Mouse (Mus musculus): ENCODE data around the gene Arhgap24.

Gene Arhgap24

DNA sequence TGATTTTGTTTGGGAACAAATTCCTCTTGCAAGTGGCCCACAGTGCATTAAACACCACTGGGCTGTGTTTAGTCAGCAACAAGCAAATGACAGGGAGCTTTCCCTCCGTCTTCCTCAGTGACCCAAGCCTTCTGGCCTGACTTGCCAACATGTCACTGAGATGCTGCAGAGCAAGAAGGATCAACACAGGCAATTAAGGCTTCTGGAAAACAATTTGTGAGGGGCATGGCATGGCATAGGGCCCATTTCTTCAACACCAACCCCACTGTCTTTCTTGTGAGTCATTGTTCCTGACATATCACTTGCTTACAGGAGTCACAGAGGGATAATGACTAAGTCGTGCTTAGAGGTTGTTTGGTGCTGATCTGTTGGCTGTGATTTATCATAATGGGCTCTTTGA is 196.0 kb downstream of the Arhgap24 start:
- DNase-seq = no peak

DNA sequence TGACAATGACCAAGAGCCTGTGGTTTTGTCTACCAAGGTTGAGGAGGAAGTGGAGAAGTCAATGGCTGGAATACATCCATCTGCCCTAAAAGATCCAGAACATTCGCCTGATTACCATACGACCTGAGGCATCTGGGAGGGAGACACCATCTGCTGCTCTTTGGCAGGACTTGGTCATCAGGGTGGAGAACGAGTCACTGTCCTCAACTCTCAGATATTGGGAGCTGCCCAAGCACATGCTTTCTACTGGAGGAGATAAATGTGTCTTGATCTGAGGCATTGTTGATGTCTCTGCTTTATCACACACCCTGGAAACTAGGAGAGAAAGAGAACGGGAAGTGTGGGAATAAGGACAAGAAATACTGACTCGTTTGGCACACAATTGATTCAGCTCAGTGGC is 206.5 kb downstream of the Arhgap24 start:
- DNase-seq = no peak

DNA sequence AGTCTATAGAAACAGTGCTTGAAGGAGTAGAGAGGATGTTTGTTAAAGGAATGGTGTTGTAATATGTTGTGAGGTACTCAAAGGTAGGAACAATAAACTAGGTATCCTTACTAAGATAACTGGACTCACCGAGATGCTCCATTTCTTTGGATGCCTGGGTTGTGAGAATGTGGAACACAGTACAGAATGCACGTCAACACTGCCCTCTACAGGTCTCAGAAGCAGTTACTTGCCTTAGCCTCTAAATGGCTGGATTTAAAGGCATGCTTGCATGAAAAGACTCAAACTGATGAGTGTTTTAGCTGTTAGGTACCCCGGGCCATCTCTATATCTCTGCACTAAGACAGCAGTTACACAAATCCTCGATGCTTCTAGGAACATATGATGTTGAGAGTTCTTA is 211.3 kb downstream of the Arhgap24 start:
- peak; percentile 73 to 80 for DNase-seq

DNA sequence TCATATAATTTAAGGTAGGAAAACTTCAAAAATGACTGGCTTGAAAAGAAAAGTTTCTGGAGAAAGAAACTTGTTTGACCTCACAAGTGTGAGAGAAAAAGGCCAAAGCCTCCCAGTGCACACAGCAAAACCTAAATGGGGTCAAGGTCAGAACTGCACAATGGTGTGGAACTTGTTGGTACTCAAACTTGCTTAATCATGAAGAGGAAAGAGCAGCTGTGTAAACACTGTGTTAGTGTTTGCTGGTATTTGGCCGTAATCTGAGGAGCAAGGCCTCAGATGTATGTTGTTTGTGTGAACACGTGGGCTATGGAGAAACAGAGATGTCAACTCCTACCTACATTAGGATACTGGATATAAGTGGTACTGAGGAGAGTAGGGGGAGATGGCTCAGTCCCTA is 212.0 kb downstream of the Arhgap24 start:
- DNase-seq = no peak

DNA sequence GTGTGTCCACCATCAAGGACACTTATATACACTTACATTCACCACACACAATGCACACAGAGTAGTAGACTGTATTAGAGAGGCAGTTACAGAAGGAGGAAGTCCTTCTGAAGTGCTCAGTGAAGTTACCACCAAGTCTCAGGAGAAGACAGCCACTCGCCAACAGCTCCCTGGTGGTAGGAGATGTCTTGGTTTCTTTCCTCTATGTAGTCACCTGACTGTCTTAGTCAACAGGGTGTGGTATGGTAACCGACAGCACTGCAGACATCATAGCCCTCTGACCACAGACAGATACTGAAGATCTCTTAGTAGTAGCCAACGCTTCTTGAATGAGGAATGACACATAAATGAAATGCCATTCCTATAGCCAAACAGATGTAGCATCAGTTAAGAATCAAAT is 212.7 kb downstream of the Arhgap24 start:
- no peak for DNase-seq

DNA sequence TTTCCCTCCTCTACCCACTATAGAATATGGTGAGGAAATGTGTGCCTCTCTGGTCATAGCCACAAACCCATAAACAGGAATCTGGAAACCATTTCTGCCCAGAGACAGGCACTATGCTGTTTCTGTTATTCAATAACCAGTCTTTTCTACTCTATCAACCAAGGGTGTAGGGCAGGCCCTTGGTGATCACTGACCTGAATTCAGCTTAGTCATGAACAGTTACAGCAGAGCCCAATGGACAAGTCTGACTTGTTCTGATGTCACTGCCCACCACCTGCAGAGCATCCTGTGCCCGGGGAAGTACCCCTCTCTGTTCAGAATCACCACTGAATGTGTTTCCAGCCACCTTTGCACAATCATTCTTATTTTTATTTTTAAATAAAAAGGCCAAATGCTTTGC is 216.6 kb downstream of the Arhgap24 start:
- DNase-seq = peak; percentile 66 to 86

DNA sequence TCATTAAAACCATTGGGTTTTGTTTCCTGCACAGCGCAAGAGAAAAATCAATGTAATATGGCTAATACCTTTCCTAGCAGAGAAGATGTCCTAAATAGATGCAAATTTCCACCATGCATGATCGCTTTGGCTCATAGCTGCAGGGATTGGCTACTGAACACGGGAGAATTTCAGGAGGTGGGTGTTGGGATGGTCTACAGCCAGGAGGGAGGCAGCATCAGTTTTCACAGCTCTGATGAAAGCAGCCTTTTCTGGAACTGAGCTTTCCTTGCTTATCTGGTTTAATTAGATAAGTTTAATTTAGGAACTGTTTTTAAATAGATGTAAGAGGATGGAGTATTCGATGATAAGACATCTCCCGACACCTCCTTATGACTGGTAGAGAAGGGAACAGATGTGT is 217.2 kb downstream of the Arhgap24 start:
- DNase-seq = no peak

DNA sequence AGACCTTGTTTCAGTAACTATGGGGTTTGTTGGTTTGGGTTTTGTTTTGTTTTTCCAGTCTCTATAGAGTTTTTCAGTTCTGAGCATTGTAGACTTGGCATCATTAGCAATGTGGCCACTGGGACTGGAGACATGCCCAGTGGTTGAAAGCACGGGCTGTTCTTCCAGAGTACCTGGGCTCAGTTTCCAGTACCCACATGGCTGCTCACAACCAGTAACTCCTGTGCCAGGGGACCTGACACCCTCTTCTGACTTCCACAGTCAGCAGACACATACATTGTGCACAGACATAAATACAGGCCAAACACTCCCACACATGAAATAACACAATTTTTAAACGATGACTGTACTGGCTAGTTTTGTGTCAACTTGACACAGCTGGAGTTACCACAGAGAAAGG is 217.7 kb downstream of the Arhgap24 start:
- peak; percentile 48 to 57 for DNase-seq

DNA sequence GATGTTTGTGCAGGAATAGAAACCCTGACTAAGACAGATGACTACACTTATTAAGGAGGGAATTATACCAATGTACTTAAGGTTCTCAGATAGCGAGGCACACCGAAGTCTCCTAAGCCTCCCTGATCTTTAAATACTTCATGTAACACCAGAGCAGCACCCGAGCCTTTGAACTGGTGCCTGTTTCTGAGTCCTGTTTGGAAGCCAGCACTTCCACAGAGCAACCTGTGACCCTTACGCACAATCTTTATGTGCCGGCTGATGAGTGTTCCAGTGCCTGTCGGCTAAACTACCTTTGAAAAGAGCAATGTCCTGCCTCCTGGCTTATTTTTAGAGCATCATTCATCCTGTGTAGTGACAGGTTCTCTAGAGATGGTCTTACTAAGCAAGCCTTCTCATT is 221.4 kb downstream of the Arhgap24 start:
- no peak for DNase-seq

DNA sequence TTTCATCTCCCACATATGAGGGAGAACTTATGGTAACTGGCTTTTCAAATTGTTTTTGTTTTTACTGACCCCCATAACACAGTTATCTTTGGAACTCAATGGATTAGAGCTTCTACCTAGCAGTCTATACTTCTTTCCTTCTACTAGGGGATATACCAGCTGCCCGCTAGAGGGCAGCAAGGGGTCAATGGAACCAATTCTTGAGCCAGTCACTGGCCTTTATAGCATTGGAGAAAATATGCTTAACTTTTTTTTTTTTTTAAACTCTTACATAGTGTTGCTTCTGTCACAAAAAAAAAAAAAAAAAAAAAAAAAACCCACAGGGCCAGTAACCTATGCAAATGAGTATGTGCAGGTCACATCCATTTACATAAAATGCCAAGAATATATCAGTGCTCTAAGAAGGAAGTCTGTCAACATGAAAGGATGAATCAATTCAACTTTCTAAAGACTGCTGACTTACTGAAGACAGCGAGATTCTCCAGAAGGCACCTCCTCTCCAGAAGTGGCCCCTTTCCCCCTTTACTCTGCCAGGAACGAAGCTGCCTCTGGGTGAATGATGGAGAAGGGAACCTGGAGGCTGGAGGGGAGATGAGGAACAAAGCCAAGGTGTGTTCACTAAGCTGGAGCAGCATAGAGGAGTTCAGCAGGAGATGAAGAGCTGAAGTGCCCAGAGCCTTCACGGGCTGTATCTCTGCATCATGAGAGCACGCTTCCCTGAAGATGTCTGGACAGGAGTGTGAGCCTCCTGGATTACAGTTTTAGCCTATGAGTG is 222.3 kb downstream of the Arhgap24 start:
- DNase-seq = peak; percentile 72 to 93

DNA sequence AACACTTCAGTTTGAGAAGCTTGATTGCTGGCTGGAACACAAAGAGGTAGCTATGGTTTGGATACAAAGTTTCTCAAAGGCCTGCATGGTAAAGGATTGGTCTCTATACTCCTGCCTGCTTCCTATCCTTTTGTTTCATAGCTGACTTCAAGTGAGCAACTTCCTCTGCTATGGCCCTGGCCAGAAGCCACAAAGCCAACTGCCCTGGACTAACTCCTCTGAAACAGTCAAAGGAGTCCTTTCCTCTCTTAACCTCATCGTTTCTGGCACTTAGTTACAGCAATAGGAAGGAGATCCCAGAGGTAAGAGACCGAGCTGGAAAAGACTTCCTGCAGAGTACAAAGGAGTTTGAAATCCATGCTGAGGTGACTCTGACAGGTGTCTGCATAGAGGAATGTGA is 224.0 kb downstream of the Arhgap24 start:
- DNase-seq = peak in 1 of 2 experiments; percentile 57

DNA sequence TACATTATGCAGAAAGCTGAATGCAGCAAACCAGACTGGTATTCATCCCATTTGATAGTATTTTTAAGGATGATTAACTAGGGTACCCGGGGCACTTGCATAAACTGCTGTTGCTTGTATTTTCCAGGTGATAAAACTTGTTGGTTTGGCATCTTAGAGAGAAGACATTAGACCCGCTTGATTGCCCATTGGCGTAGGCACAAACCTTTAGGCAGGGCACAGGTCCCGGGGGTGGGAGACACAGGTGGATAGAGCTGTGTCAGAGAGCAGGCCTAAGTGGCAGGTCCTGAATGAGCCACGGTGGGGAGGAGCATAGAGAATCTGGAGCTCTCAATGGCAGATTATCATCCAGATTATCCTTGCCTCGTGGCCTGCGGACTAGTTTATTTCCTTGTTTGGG is 229.1 kb downstream of the Arhgap24 start:
- DNase-seq = peak; percentile 73 to 84

DNA sequence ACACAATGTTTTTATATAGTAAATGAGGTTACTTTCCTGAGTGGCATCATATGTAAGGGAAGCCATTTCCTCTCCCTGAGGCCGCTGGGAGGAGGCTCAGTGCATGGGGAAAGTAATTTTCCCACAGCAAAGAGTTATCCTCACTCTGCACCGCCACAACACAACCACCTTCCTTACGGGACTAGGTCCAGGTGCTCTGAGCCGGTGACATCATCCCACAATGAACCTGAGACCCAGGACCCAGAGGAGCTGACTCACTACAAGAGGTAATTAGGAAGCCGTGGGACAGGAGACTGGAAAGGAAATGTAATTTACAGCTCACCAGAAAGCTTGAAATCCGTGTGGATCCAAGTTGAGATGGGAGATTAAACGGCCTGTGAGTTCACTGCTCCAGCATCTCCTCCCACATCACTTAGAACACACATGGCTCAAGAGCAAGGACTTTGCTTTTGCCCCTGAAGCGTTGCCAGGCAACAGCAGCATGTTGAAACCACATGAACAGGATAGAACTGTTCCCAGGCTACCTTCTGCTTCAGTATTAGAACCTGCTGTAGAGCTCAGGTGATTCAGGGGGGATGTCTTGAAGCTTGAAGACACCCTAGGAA is 238.3 kb downstream of the Arhgap24 start:
- DNase-seq = peak; percentile 58 to 60

DNA sequence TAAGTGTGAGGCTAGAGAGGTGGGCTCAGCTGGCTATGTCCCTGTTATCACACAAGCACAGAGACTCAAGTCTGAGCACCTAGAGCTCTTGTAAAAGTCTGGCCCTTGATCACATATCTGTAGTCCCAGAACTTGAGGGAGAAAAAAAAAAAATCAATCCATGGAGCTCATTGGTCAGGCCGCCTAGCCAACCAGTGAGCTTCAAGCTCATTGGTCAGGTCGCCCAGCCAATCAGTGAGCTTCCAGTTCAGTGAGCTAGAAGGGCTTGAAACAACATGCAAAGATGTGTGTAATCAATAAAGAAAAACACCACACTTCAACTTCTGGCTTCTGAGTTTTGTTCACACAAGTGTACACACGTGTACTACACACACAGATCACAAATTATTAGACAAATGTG is 242.4 kb downstream of the Arhgap24 start:
- no peak for DNase-seq

DNA sequence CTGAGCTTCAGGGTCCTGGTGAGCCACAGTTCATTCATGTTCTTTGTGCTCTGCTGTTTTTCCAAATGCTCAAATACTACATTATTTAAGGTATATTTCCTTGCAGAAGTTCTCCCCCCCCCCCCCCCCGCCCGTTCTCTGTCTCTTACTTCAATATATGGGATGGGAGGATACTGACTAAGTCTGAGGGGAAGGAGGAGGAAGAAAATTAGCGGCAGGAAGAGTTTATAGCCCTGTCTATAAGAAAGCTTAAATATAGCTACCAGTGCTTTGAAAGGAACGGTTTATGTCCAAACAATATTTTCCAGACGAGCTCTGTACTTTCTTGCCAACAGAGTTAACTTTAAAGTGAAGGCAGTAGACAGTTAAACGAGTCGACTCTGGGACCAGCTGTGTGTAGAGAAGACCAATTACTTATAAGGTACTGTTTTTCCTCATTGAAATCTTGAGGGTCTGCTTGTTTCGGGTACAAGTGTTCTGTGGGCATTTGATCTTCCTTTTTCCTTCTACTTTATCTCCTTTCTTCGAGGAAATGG is 243.7 kb downstream of the Arhgap24 start:
- DNase-seq = no peak

DNA sequence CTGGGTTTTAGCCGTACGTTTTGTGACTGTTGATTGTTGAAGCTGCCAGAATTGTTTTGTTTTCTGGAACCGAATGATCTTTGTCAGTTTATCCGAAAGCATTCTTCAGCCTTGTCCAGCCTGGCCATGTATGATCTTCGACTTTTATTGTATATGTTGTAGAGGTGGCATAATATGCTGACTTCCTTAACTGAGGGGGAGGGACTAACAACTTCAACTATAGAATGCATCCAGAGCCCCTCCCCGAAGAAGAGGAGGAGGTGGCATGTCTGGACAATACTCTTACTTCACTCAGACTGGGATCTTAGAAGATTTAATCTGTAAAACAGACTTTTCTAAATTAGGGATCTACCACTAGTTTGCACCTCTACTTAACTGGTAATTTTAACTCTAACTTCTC is 244.2 kb downstream of the Arhgap24 start:
- DNase-seq = no peak

DNA sequence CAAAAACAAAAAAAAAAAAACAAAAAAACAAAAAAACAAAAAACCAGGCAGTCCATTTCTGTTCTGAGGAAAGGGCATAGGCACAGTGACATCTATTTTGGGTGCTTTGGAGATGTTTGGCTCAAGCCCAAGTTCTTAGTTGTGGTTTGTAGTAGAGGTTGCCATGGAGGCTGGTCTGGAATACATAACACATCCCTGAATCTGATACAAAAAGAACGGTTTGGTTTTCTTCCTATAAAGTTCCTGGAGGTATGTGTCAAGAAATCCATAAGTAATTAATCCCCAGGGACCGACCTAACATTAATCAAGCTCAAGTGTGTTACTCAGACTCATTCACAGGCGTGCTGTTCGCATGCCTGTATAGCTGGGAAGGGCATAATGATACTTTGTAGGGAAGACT is 245.8 kb downstream of the Arhgap24 start:
- peak in 1 of 2 experiments; percentile 43 for DNase-seq

DNA sequence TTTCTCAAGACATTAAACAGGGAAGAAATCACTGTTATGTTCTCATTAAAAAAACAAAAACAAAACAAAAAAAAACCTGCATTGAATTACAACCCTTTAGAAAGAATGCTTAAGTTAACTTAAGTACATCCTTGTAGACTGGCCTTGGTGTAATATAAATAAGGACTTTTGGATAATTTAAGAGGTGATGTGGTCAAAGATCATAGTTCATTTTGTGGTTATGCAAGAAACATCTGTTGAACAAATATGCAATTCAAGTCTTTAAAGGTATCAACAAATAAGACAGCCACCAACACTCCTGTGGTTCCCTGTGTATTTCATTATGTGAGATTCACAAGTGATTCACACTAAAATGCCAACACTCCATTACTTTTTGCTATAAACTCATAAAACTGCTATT is 247.3 kb downstream of the Arhgap24 start:
- DNase-seq = peak in 1 of 2 experiments; percentile 26

DNA sequence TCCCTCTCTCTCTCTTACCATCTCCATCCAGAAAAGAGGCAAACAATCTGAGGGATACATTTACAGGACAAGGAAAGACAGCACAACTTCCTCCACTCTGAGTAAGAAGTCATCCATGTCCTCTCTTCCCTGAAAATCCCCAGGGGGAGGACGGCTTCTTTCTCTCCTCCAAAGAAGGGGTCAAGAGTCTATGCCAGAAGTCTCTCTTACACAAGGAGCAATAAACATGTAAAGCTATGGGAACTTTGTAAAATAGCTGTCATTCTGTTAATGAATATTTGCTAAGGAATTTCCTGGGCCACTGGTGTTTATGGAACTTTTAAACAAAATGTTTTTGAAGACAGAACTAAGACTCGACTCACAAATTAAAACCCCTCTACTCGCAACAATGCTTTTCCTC is 248.3 kb downstream of the Arhgap24 start:
- DNase-seq = peak; percentile 24 to 69

DNA sequence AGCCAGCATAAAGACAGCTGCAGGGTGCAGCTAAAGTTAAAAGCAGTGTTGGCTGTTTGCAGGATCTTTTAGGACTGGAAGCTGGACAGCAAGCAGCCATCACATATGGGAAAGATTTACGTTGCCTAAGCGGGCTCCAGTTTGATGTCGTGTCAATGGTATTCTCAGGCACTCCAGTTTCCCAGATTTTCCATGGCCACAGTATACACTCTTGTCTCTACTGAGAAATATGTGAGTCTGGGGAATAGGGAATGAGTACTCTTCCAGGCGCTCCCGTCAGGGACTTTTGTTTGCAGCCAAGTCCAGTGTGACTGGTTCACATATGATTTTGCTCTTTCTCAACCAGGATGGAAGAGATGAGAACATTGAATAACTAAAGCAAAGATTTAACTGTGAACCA is 254.9 kb downstream of the Arhgap24 start:
- DNase-seq = no peak

DNA sequence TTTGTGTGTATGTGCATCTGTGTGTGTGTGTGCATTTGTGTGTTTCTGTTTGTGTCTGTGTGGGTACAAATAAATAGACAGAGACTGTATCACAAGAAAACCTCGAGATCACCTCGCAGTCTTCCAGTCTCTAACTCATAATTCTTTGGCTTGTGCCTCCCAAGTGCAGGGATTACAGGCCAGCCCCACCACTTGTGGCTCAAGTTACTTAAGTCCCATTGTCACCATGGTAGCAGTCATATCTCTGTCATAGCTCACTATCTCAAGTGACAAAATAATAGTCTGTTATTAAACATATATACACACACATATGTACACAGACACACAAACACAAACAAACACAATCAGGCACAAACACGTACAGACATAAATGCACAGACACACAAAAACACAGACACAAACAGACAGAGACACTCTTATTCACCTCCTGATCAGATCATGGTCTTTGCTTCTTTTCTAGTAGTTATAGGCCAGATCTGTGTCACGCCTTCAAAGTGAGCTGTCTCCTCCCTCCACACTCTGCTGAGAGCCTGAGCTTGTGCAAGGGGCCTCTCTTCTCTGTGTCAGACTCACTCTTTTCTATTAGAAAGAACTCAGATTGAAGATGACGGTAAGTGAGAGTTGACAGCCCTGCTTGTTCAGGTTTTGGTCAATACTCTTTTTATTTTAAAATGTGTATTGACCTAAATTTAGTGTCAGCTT is 261.5 kb downstream of the Arhgap24 start:
- DNase-seq = no peak

DNA sequence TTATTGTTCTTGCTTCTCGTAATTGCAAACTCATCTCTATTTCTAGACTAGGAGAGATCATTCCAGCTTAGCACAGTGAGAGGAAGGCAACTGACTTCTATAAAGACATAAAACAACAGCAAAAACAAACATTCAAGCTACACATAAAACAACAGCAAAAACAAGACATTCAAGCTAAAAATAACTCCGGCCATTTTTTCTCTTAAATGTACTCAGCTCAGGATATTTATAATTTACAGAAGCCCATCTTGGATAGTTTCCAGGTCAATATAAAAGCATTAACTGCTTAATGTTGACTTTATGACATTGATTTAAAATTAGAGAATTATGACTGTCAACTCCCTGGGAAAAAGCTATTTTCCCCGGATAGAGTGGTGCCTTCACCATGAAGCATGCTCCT is 262.2 kb downstream of the Arhgap24 start:
- DNase-seq = no peak

DNA sequence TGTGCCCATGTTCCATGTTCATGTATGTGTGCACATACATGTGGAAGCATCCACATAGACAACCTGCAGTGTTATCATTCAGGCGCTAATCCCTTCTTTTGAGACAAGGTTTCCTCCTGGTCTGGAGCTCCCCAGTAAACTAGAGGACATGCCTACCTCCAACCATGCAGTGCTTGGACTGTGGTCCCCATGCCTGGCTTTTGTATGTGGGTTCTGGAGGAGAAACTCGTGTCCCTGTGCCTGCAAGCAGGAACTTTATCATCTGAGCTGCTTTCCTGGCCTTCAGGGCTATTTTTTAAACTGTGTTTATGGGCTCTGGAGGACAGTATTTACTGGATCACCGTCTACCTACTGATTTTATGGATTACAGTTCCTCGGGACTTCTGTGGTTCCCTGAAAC is 262.9 kb downstream of the Arhgap24 start:
- DNase-seq = no peak

DNA sequence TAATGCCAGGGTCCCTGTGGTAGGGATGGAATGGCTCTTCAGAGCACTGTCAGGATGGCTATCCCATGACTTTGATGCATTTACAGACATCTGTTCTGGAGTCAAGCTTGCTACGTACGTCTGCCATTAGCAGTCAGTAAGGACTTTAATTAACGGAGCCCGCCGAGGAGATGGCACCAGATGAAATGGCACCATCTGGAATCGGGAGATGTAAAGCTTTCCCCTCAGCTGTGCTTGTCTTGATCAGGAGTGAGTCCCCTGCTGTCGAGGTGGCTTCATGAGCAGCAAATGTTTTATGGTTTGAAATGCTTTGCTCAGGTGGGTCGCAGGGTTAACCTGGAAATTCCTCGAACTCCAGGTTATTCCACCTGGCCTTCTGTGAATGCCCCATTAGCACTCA is 267.0 kb downstream of the Arhgap24 start:
- no peak for DNase-seq

Measured in kidney, postnatal 36 days (tissue).